Mouse (Mus musculus) A20 (cell line): ENCODE measurements around the gene Bcam.
"Not testable (repeated sequence)": the region's sequence is repeated elsewhere in the genome, so short reads cannot be mapped to it uniquely, and the experiment has no call there.

Experiments
- DNase-seq: peaks from one replicate; pipeline ENCODE4 v3.0.0-alpha.2; 2011; ENCODE audit warnings: low read depth, low spot score

Bcam gene

GRCm38 (mm10) chr7:19770984-19771391, at the start of gene Bcam:
Gene Bcam, minus strand, starts transcription at chr7:19771016.
- no peak for DNase-seq

- no peak for DNase-seq
Observed at GRCm38 (mm10) chr7:19818875-19819274, 48.1 kb upstream of the Bcam start.

GRCm38 (mm10) chr7:19818440-19818839, 47.6 kb upstream of the Bcam start:
- DNase-seq: no peak

GRCm38 (mm10) chr7:19817382-19818105, 46.7 kb upstream of the Bcam start:
- peak; percentile 96 for DNase-seq

- DNase-seq: peak; percentile 92
Observed at GRCm38 (mm10) chr7:19816224-19816771, 45.5 kb upstream of the Bcam start.

DNA sequence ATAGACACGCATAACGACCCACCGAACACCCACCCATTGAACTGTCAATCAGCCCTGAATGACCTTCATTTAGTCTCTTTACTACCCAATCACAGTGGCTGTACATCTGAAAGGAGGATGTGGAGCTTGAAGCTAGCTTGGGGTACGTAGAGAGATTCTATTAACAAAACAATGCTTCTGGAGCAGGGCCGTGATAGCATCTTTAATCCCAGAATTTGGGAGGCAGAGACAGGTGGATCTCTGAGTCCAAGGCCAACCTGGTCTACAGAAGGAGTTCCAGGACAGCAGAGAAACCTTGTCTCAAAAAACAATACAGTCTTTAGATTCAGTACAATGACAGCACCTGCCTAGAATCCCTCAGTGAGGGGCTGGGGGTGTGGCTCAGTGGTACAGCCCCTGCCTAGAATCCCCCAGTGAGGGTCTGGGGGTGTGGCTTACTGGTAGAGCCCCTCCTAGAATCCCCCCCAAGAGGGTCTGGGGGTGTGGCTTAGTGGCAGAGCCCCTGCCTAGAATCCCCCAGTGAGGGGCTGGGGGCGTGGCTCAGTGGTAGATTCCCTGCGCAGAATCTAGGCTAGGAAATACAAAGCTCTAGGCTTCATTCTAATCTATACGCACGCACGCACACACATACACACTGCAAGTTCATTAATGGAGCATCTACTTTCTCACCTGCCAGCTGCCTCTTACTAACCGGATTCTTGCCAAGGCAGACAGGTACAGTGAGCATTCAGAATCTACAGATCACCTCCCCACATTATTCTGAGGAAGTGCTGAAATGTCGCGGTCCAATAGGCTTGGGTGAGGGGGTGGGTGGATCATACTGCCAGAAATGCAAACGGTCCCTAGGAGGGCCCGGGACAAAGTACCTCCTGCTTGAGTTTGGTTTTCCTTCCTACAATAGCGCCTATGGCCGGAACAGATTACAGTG, 44.7 kb upstream of the Bcam start:
- DNase-seq: no peak

DNA sequence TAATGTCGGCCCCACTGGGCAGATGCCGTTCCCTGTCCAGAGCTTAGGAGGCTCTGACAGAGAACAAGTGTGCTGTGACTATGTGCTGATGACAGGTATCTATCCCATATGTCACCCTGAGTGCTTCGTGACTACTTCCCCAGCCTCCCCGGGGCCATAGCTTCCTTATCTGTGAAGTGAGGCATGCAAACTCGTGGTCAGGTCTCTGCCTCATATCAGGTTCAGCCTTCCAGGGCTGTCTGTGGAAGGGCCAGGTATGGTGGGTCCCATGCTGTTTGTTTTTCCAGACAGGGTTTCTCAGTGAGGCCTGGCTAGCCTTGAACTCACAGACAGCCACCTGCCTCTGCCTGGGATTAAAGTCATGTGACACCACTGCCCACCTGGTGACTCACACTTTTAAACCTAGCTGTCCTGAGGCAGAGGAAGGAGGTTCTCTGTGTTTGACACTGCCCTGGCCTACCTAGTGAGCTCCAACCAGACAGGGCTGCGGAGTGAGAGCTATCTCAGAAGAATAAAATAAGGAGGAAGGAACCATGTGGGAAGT, 42.8 kb upstream of the Bcam start:
- no peak for DNase-seq

- DNase-seq: no peak
Observed at GRCm38 (mm10) chr7:19813161-19813560, 42.3 kb upstream of the Bcam start.

DNA sequence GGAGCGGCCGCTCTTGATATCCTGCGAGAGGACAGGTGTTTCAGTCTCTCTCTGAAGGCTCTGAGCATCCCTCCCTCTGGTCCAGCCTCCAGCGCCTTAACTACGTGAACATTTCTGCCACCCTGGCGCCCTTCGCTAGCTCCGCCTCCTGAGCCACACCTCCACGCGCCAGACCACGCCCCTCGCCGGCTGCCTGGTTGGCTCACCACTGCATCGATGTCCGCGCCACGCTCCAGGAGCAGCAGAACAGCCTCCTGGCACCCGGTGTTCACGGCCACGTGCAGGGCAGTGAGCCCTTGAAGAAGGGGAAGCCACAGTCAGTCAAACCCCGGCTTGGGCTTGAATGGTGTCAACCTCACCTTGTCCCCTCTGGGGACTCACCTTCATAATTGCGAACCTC, 40.3 kb upstream of the Bcam start:
- no peak for DNase-seq

- no peak for DNase-seq
Observed at GRCm38 (mm10) chr7:19809369-19809768, 38.6 kb upstream of the Bcam start.

DNA sequence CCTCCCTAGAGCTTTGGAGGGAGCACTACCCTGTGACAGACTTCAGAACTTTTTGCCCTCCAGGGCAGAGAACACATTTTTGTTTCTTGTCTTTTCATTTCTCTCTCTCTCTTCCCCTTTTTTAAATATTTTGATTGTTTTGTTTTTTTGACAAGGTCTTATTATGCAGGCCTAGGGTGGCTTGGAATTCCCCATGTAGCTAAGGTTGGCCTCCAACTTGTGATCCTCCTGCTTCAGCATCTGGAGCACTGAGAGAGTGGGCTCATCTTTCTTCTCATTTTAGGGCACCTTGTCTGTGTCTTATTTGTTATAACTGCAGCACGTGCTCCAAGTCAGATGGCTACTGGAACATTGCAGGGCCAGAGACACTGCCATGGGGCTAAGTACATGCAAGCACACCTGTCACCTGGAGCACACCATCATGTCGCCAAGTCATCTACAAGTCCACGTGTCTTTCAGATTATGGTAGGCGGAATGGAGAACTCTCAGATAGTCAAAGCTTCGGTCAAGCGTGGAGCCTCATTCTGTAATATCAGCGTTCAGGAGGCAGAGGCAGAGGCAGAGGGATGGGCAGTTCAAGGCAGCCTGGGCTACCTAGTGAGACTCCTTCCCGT, 35.6 kb upstream of the Bcam start:
- DNase-seq: peak; percentile 87

DNA sequence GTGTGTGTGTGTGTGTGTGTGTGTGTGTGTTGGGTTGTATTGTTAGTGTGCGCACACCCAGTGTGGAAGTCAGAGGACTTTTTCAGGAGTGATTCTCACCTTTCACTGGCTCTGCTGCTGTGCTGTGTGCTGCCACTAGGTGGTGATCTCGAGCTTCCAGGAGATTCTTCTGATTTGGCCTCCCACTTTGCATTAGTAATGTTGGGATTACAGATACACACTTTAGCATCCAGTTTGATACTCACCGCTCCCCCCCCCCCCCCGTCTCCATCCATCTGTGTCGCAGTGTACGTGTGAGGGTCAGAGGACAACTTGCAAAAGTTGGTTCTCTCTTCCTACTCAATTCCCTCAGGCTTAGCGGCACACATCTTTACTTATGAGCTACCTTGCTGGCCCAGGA, 32.2 kb upstream of the Bcam start:
- peak; percentile 71 for DNase-seq

DNA sequence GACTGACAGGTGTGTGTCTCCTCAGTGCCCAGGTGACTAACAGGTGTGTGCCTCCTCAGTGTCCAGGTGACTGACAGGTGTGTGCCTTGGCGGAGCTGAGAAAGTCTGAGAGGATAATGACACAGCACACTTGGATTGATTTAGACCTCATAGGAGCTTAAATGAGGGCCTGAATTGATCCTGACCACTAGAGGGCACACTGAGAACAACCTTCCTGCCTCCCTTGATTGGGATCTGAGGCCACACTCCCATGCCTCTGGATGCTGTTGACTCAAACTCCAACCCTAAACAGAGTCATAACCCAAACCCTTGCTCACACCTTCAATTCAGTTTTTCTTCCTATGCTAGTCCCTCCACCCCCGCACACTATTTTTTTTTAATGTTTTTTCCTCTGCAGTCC, 29.9 kb upstream of the Bcam start:
- DNase-seq: peak; percentile 65

DNA sequence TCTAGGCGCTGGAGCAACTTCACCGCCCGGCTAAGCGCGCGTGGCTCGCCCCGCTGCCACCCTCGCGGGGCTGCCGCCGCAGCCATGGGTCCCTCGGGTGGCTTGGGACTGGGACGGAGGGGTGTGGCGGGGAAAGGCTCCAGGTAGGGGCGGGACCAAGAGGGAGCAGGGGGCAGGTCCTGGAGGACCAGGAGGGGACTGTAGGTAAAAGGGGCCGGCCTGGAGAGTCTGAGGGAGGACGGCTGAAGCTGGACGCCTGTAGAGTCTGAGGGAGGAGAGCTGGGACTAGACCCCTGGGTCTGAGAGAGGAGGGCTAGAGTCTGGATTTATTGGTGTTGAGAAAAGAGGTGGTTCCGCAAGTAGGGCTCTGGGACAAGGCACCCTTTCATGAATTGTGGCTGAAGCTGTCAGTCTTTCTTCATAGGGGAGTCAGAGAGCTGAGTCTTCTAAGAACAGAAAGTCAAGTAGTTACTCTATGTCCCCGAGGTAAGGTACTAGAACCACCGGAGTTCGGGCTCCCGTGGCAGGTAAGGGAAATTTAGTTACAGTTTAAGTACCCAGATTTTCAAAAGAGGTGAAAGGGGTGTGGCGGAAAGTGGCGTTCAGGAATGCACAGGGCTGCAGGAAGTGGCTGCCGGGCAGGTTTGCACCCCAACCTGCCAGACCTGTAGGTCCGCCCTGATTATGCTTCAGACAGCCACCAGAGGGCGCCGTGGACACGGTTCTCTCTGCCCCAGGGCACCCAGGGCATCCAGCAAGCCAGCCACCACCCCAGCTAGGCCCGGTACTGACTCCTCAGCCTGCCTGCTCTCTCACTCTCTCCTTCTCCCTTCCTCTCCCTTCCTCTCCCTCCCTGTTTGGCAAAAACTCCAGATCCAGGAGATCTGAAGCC, 26.1 kb upstream of the Bcam start, which contains the start of gene Cblc:
Gene Cblc, minus strand, starts transcription at position 113 of the 892 bp plus-strand sequence.
- peak; percentile 92 for DNase-seq

GRCm38 (mm10) chr7:19796254-19796653, 25.4 kb upstream of the Bcam start:
- DNase-seq: no peak

GRCm38 (mm10) chr7:19795236-19795635, 24.4 kb upstream of the Bcam start:
- no peak for DNase-seq

DNA sequence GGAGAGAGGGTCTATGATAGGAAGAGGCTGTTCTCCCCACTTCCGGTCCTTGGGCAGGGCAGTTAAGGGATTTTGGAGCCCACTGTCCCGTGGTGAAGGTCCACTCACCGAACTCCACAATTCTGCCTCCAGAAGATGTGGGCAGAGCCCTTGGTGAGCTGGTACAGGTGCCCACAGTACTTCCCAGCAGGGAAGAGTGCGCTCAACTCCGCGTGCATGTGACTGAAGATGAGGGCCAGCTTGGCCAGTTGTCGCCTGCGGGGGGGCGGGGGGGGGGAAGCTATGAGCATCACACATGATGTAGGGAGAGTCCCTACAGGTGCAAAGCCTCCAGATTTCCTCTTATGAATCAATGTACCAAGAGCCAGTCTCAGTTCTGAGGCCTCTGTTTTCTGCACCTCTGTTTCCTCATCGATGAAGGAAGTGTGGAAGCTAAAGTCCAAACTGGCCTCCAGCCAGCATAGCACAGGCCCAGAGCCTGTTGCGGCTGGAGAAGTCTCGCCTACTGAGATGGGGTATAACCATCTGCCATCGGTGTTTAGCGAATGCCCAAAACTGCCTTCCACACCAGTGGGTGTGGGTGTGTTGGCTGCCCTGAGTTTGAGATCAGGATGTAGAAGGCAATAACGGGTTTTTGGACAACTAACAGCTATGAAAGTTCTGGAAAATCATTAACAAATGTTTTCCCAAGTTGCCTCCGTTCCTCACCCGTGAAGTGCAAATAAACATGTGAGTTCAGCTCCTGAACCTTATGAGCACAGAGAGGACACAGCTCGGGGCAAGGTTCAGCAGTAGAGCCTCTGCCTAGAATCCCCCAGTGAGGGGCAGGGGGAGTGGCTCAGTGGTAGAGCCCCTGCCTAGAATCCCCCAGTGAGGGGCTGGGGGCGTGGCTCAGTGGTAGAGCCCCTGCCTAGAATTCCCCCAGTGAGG, 22.1 kb upstream of the Bcam start:
- peak; percentile 72 for DNase-seq

DNA sequence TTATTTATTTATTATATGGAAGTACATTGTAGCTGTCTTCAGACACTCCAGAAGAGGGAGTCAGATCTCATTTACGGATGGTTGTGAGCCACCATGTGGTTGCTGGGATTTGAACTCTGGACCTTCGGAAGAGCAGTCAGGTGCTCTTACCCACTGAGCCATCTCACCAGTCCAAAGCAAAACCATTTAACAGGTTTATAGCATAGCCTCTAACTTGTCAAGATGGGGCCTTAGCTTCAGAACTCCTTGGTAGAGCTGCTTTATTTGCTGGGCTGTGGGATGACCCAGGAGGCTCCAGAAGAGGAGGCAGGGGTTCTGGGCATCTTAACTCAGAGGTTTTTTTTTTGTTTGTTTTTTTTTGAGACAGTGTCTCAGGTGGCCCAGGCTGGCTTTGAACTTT, 20.7 kb upstream of the Bcam start:
- not testable (repeated sequence) for DNase-seq

DNA sequence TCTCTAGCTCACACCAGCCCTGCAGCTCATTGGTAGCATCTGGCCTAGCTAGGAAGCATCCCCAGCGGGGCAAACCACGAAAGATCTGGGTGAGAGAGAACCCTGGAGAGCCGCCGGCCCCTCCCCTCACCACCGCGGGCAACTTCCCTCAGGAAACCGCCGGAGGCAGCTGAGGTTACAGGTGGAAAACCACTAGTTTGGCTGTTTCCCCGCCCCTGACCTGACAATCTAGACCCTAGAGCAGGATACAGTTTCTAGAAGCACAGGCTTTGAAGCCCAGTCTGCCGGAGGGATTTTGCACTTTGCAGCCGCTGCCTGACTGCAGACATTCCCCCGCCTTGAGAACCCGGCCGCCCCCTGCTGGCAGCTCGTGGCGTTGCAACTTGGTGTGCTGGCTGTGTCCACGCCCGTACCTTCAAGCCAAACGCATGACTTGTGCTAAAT, 19.1 kb upstream of the Bcam start:
- DNase-seq: peak; percentile 89
